Mouse (Mus musculus): Measurements from ENCODE around the gene Osbpl10.

GRCm38 (mm10) chr9:115032786-115033185 is 54.4 kb downstream of the Osbpl10 start:
- TF ChIP-seq CTCF (IDR thresholded peaks at IDR 0.05; ENCODE audit: low read depth): no peak
- TF ChIP-seq EP300 (optimal IDR thresholded peaks at IDR 0.05): no peak

All from stomach, postnatal 0 days (tissue).